Mouse (Mus musculus): ENCODE results near the gene Ruvbl2.
"Not testable (repeated sequence)": the region's sequence is repeated elsewhere in the genome, so short reads cannot be mapped to it uniquely, and the experiment has no call there.

Ruvbl2 gene

DNA sequence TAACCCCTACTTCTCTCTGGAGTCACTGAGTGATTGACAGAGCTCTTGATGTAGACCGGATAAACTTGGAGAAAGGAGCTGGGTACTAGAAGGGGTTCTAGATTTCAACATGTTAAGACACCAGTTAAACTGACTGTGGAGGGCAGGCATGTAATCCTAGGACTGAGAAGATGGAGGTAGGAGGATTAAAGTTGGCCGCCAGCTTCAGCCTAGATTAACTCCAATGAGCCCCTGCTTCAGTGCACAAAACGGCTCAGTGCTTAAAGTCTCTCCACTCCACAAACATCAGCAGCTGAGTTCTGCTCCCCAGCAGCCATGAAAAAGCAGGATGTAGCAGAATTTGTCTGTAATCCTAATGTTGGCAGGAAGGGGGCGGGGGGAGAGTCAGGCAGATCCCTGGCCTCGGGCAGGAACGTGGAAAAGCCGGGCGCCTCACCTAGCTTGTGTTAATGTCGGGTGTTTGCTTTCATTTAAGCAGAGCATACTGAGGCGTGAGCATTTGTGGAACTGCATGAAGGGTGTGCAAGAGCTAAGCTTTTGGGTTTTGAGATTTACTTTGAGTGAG is 36.3 kb downstream of the Ruvbl2 start:
- no peak for DNase-seq (ENCODE audit: low spot score in 2 of 2)

DNA sequence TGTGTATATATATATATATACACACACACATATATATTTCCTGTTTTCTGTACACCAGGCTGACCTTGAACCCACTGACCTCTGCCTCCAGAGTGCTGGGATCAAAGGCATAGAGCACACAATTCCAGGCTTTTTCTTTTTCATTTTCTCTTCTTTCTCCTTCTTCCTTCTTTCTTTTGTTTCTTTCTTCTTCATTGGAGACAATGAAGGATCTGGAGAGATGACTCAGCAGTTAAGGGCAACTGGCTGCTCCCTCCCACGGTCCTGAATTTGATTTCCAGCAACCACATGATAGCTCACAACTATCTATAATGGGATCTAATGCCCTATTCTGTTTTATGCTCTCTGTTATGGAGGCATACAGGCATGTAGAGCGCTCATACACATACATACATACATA is 41.1 kb downstream of the Ruvbl2 start:
- no peak for DNase-seq (ENCODE audit: low spot score in 2 of 2)

DNA sequence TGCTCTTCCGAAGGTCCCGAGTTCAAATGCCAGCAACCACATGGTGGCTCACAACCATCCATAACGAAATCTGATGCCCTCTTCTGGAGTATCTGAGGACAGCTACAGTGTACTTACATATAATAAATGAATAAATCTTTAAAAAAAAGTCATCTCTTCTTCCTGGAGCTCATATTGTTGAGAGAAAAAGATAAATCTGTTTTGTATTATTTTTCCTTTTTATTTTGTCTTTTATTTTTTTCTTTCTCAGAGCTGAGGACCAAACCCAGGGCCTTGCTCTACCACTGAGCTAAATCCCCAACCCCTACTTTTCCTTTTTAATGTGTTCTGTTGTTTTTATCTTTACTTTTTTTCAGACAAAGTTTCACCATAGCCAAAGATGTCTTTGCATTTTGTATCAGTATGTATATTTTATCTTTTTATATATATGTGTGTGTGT is 41.5 kb downstream of the Ruvbl2 start:
- DNase-seq (ENCODE audit: low spot score in 2 of 2) = not testable (repeated sequence)

DNA sequence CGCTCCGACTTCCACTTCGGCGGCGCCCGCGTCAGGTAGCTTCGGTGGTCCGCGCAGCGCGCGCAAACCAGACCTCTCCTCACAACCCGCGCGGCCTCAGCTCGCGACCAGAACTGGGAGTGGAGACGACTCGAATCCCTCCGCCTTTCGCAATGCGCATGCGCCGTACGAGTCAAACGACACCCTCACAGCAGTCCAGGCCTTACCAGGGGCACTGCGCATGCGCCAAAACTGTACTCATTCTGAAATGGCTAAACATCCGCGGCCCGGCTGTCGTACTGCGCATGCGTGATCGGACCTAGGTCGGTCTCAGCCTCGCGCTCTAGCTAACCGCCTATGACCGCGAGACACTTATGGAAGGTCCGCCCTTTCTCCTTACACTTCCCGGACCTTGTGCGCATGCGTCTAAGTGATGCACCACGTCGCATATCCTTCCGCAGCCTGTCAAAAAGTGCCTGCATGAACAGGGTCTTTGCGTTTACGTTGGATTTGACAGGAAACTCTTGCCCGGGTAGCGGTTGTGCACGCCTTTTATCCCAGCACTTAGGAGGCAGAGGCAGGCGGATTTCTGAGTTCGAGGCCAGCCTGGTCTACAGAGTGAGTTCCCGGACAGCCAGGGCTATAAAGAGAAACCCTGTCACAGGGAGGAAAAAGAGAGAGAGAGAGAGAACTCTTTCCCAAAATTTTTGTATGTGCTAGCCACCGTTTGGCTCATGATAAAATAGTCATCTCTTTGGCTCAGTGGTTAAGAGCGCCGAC is 42.1 kb downstream of the Ruvbl2 start, which contains the start of gene Snrnp70:
Gene Snrnp70, minus strand, starts transcription at position 165 of the 759 bp plus-strand sequence.
- DNase-seq (ENCODE audit: low spot score in 2 of 2) = peak; percentile 100

DNA sequence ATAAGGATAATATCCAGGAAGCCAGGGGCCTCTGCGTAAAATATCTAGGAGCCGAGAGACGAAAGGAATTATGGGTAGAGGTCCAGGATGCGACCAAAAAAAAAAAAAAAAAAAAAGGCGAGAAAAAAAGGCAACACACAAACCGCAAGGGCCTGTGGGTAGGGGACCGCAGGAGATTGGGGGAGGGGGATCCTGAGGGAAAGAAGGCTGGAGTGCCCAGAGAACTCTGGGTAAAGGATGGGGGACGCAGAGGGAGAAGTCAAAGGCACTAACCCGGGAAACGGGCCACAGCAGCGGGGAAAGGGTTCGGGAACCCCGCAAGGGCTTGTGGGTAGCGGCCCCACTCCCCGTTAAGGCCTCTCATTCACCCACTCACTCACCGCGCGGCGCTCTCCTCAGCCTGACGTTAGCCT is 42.8 kb downstream of the Ruvbl2 start:
- no peak for DNase-seq (ENCODE audit: low spot score in 2 of 2)

DNA sequence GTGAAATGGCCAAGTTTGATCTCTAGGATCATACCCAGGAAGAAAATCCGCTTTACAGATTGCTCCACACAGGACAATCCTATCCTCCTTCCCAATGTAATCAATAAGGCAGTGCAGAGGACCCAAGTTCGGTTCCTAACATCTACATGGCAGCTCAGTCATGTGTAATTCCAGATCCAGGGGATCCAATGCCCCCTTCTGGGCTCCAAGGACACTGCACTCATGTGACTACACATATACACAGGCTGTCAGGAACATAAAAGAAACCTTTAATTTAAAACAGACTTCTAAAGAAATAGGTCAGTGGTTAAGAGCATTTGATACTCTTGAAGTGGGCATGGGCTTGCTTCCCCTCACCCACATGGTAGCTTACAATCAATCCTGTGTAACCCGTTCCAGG is 51.8 kb downstream of the Ruvbl2 start:
- no peak for DNase-seq (ENCODE audit: low spot score in 2 of 2)

DNA sequence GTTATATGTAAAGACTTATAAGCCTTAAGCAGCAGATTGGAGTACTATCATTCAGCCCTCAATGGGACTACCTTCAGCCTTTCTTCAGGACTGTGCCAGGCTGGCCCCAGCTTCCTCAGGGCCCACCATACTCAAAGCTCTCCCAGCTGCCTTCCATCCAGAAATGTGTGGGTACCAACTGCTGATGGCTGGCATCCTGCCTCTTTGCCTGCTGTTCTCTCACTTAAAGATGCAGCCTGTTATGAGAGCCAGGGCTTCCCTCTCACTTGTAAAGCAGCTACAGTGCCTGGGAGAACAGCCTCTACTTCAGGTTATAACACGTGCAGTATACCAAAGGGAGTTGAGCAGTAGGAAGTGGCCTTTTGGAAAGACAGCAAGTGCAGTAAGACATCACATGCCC is 61.8 kb downstream of the Ruvbl2 start:
- no peak for DNase-seq (ENCODE audit: low spot score in 2 of 2)

DNA sequence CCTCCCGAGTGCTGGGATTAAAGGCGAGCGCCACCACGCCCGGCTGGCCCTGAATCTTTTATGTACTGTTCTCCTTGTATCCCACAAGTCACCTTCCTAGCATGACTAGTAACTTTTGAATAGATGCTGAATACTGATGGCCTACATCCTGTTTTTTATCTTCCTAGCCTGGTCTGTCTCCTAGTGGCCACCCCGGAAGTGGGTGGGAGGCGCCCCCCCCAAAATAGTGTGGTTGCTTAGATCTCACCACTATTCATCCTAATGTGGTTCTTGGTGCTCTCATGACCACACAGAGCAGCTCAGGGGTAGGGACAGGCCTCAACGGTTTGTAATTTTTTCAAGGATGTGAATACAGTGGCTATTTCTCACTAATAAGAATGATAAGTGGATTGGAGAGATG is 63.3 kb downstream of the Ruvbl2 start:
- DNase-seq (ENCODE audit: low spot score in 2 of 2) = no peak

DNA sequence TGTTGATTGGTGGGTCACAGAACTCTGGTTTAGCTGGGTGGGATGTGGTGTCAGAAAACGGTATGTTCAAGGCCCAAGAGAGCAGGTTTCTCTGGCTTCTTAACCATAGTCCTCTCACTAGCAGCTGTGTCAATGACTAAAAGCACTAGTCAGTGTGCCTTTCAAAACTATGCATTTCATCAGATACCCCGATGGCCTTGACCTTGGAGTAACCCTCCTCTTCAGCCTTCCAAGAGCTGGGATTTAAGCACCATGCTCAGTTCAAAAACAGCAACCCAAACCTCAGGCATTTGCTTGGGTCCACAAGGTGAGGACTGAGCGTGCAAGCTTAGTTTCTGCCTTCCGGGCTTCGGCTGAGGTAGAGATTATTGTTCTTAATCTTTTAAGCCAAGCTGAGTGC is 65.5 kb downstream of the Ruvbl2 start:
- no peak for DNase-seq (ENCODE audit: low spot score in 2 of 2)
